Mouse (Mus musculus) embryonic facial prominence, embryonic 14.5 days (tissue): ENCODE data around the gene Atf2. TPM values are rescaled to one million over a fixed set of nuclear protein-coding genes. Genes with fewer than 3 reads are reported as not detected.
A peak's percentile ranks its signal among the peaks of the same experiment; 100 is the strongest.
"Not testable (repeated sequence)": the region's sequence is repeated elsewhere in the genome, so short reads cannot be mapped to it uniquely, and the experiment has no call there.

Source experiments
- ATAC-seq: fragments of 200-750 bp; cut with Nextera tagmentation; 2 replicates; pipeline ENCODE4 v1.8.0; 2017; ENCODE audit warnings: low read depth, moderate number of reproducible peaks, moderate TSS enrichment
- DNase-seq: peaks from one replicate; pipeline ENCODE4 v3.0.0-alpha.2; 2015; ENCODE audit warnings: low spot score
- H3K27ac ChIP-seq: fragments of 300-500 bp; sonication (generic); replicated peaks from 2 replicates; pipeline ENCODE4 v1.5.1; 2014; ENCODE audit warnings: low read depth, mild to moderate bottlenecking, low read length, moderate library complexity
- H3K27me3 ChIP-seq: fragments of 300-500 bp; sonication (generic); replicated peaks from 2 replicates; pipeline ENCODE4 v1.6.1; 2014; ENCODE audit warnings: low read length; ENCODE audit not compliant: control insufficient read depth, insufficient read depth
- H3K36me3 ChIP-seq: fragments of 300-500 bp; sonication (generic); 2 replicates; pipeline ENCODE4 v1.6.1; 2014; ENCODE audit warnings: low read length, mixed read lengths; ENCODE audit not compliant: control insufficient read depth, insufficient read depth
- H3K4me1 ChIP-seq: fragments of 300-500 bp; sonication (generic); 2 replicates; pipeline ENCODE4 v1.6.1; 2014; ENCODE audit warnings: antibody characterized with exemption, low read length; ENCODE audit not compliant: control insufficient read depth, insufficient read depth
- H3K4me2 ChIP-seq: fragments of 300-500 bp; sonication (generic); 2 replicates; pipeline ENCODE4 v1.6.1; 2014; ENCODE audit warnings: low read depth, mild to moderate bottlenecking, low read length, moderate library complexity, mixed read lengths
- H3K4me3 ChIP-seq: fragments of 300-500 bp; sonication (generic); 2 replicates; pipeline ENCODE4 v1.5.1; 2014; ENCODE audit warnings: low read depth, mild to moderate bottlenecking, low read length
- H3K9ac ChIP-seq: fragments of 300-500 bp; sonication (generic); 2 replicates; pipeline ENCODE4 v1.6.1; 2014; ENCODE audit warnings: low read depth, mild to moderate bottlenecking, low read length, moderate library complexity, mixed read lengths
- H3K9me3 ChIP-seq: fragments of 300-500 bp; sonication (generic); 2 replicates; pipeline ENCODE4 v1.6.1; 2016; ENCODE audit warnings: low read length; ENCODE audit not compliant: control insufficient read depth
- WGBS: fragments of 180-500 bp; shearing (Covaris S2); extraction: QIAGEN DNeasy Blood & Tissue Kit; methylation state at CpG from one replicate; pipeline ENCODE4 v1.1.7; 2014; 5-methylcytosine and 5-hydroxymethylcytosine counted together
- polyA plus RNA-seq: library from polyadenylated mRNA; unstranded; fragments of >200 nt; fragmentation: Nextera tagmentation; extraction: Ambion mirVana; gene quantifications from 2 replicates; pipeline ENCODE4 v1.2.1, GENCODE M21; 2014

The Atf2 gene
- polyA plus RNA-seq, 1 experiment from 2014 or later, result 48.4 TPM

- no peak for DNase-seq
- no peak for ATAC-seq
- H3K27ac ChIP-seq, result no peak overlapping the region
- no peak overlapping the region for H3K4me3 ChIP-seq
- no peaks in the 10 kb centered on the region for H3K36me3 ChIP-seq
- H3K4me1 ChIP-seq, result no peaks in the 10 kb centered on the region
- no peak overlapping the region for H3K9ac ChIP-seq
- no peaks in the 10 kb centered on the region for H3K9me3 ChIP-seq
- H3K27me3 ChIP-seq, result no peaks in the 10 kb centered on the region
- H3K4me2 ChIP-seq, result no peak overlapping the region
Measured at GRCm38 (mm10) chr2:73857352-73857751, 35.1 kb downstream of the Atf2 start.

GRCm38 (mm10) chr2:73856246-73856645 is 36.2 kb downstream of the Atf2 start:
- no peak overlapping the region for H3K4me2 ChIP-seq
- H3K27ac ChIP-seq, result no peak overlapping the region
- no peaks in the 10 kb centered on the region for H3K9me3 ChIP-seq
- no peaks in the 10 kb centered on the region for H3K4me1 ChIP-seq
- no peak for DNase-seq
- WGBS, result 74% methylated on average over 1 of the region's 1 CpGs
- no peaks in the 10 kb centered on the region for H3K27me3 ChIP-seq
- ATAC-seq, result no peak
- no peaks in the 10 kb centered on the region for H3K36me3 ChIP-seq
- no peak overlapping the region for H3K4me3 ChIP-seq
- H3K9ac ChIP-seq, result no peak overlapping the region

- Histone ChIP-seq H3K4me1 (no peaks in the 10 kb centered on the region), H3K27me3 (no peaks in the 10 kb centered on the region), H3K27ac (no peak overlapping the region), H3K4me3 (no peak overlapping the region), H3K36me3 (peaks cover 15% of the 10 kb centered on the region; the same call in 1 of the 2 replicates), H3K9me3 (no peaks in the 10 kb centered on the region), H3K9ac (no peak overlapping the region), H3K4me2 (no peak overlapping the region)
- DNase-seq, result peak; percentile 41
- WGBS, result 83% methylated on average over 2 of the region's 2 CpGs
- no peak; the same call in 1 of the 2 replicates for ATAC-seq
Measured at GRCm38 (mm10) chr2:73834406-73835015, 57.9 kb downstream of the Atf2 start.

GRCm38 (mm10) chr2:73833284-73833683 is 59.2 kb downstream of the Atf2 start:
- Histone ChIP-seq H3K27me3 (no peaks in the 10 kb centered on the region), H3K27ac (no peak overlapping the region), H3K36me3 (peaks cover 22% of the 10 kb centered on the region), H3K4me1 (no peaks in the 10 kb centered on the region), H3K4me2 (no peak overlapping the region), H3K9ac (no peak overlapping the region), H3K4me3 (no peak overlapping the region), H3K9me3 (no peaks in the 10 kb centered on the region)
- DNase-seq, result no peak
- ATAC-seq, result no peak
- 61% methylated on average over 1 of the region's 1 CpGs for WGBS

- Histone ChIP-seq H3K9me3 (no peaks in the 10 kb centered on the region), H3K4me3 (no peak overlapping the region), H3K27me3 (no peaks in the 10 kb centered on the region), H3K4me2 (no peak overlapping the region), H3K9ac (no peak overlapping the region), H3K4me1 (no peaks in the 10 kb centered on the region), H3K36me3 (peaks cover 34% of the 10 kb centered on the region), H3K27ac (no peak overlapping the region)
- DNase-seq, result no peak
- no peak for ATAC-seq
- WGBS, result 63% methylated on average over 4 of the region's 4 CpGs
Measured at GRCm38 (mm10) chr2:73818742-73819141, 73.7 kb downstream of the Atf2 start.

GRCm38 (mm10) chr2:73807609-73808008 is 84.8 kb downstream of the Atf2 start:
- no peaks in the 10 kb centered on the region for H3K27me3 ChIP-seq
- WGBS, result 82% methylated on average over 8 of the region's 8 CpGs
- H3K36me3 ChIP-seq, result no peaks in the 10 kb centered on the region
- DNase-seq (no peak), ATAC-seq (no peak)
- no peak overlapping the region for H3K4me3 ChIP-seq
- no peak overlapping the region for H3K27ac ChIP-seq
- no peaks in the 10 kb centered on the region for H3K9me3 ChIP-seq
- H3K9ac ChIP-seq, result no peak overlapping the region
- no peak overlapping the region for H3K4me2 ChIP-seq
- H3K4me1 ChIP-seq, result no peaks in the 10 kb centered on the region

GRCm38 (mm10) chr2:73800127-73800526 is 92.3 kb downstream of the Atf2 start:
- not testable (repeated sequence) for H3K4me3 ChIP-seq, H3K4me1 ChIP-seq, DNase-seq, H3K9me3 ChIP-seq, H3K4me2 ChIP-seq, ATAC-seq, H3K9ac ChIP-seq, H3K36me3 ChIP-seq, H3K27me3 ChIP-seq, H3K27ac ChIP-seq
- WGBS, result 93% methylated on average over 9 of the region's 9 CpGs

- ATAC-seq, result no peak
- Histone ChIP-seq H3K4me3 (no peak overlapping the region), H3K4me1 (no peaks in the 10 kb centered on the region), H3K27me3 (no peaks in the 10 kb centered on the region), H3K4me2 (no peak overlapping the region), H3K9me3 (no peaks in the 10 kb centered on the region), H3K36me3 (no peaks in the 10 kb centered on the region), H3K27ac (no peak overlapping the region), H3K9ac (no peak overlapping the region)
- no peak for DNase-seq
- 66% methylated on average over 5 of the region's 5 CpGs for WGBS
Measured at GRCm38 (mm10) chr2:73798786-73799185, 93.7 kb downstream of the Atf2 start.

- no peaks in the 10 kb centered on the region for H3K36me3 ChIP-seq
- DNase-seq (no peak), ATAC-seq (no peak)
- no peak overlapping the region for H3K27ac ChIP-seq
- H3K9me3 ChIP-seq, result no peaks in the 10 kb centered on the region
- no peak overlapping the region for H3K4me3 ChIP-seq
- H3K27me3 ChIP-seq, result no peaks in the 10 kb centered on the region
- WGBS, result 50% methylated on average over 4 of the region's 4 CpGs
- H3K9ac ChIP-seq, result no peak overlapping the region
- H3K4me1 ChIP-seq, result no peaks in the 10 kb centered on the region
- H3K4me2 ChIP-seq, result no peak overlapping the region
Measured at GRCm38 (mm10) chr2:73798136-73798535, 94.3 kb downstream of the Atf2 start.
